Mouse (Mus musculus): ENCODE measurements around the gene Etv6. TPM values are rescaled to one million over a fixed set of nuclear protein-coding genes. Genes with fewer than 3 reads are reported as not detected.

The Etv6 gene
- total and polyA plus RNA-seq, 2 experiments = 4.1 to 8.6 TPM

DNA sequence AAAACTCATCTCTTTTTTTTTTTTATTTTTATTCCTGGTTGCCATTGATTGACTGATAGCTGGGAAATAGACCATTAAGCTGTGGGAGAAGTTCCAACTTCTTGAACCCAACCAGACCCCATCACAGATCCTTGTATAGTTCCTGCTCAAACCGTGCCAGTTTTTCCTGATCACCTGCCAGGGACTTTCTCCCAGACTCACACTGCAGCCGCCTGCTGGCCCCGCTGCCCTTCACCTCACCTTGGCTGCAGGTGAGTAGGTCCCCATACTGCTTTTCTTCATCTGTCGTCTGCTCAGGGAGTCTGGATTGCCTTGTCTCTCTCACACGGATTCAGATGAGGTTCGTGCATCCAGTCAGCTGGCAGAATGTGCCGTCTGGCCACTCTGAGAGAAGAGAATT lies 18.1 kb downstream of the Etv6 start:
- H3K36me3 ChIP-seq (ENCODE audit: control insufficient read depth, insufficient read depth, low read length) = no peaks in the 10 kb centered on the region
- WGBS = 63% methylated on average over 7 of the region's 7 CpGs
- no peaks in the 10 kb centered on the region for H3K27me3 ChIP-seq (ENCODE audit: control insufficient read depth, insufficient read depth, low read length)
- no peak overlapping the region for H3K27ac ChIP-seq (replicated peaks; ENCODE audit: insufficient read depth, low read depth, low read length)
- TF ChIP-seq POLR2A (IDR thresholded peaks at IDR 0.05; ENCODE audit: extremely low read depth, insufficient read depth, low read length) (no peak), CTCF (IDR thresholded peaks at IDR 0.05; ENCODE audit: low read depth, low read length) (no peak)
- no peak for DNase-seq (ENCODE audit: extremely low read depth, low read depth, low spot score)
- peaks cover 4% of the 10 kb centered on the region; the same call in 1 of the 2 replicates for H3K4me1 ChIP-seq (ENCODE audit: control insufficient read depth, insufficient read depth, low read length)
- H3K4me3 ChIP-seq (ENCODE audit: insufficient read depth, low read depth, low read length) = no peak overlapping the region
- H3K79me2 ChIP-seq (ENCODE audit: control insufficient read depth, insufficient read depth, low read length) = peaks cover 58% of the 10 kb centered on the region
- H3K9ac ChIP-seq (ENCODE audit: low read depth, low read length) = no peak overlapping the region

GRCm38 (mm10) chr6:134055588-134055987 lies 20.1 kb downstream of the Etv6 start:
- no peak for DNase-seq (ENCODE audit: extremely low read depth, low read depth, low spot score)

DNA sequence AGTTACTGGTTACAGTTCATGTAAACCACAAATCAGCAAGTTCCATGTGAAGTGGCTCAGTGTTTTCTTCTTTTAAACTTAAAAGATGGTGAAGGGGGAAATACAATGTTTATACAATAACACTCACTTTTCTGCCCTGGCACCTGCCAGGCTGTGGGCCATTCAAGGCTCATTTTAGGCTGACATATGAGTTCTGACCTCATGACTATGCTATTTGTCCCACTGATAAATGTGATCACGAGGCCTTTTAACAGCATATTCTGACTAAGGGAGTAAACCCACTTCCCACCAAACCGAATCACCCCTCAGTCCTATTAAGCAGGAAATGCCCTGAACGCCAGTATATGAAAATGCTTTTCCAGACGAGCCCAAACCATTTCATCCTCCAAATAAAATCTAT lies 23.0 kb downstream of the Etv6 start:
- no peaks in the 10 kb centered on the region for H3K27me3 ChIP-seq (ENCODE audit: control insufficient read depth, insufficient read depth, low read length)
- H3K9ac ChIP-seq (ENCODE audit: low read depth, low read length) = no peak overlapping the region
- TF ChIP-seq POLR2A (IDR thresholded peaks at IDR 0.05; ENCODE audit: extremely low read depth, insufficient read depth, low read length) = no peak
- TF ChIP-seq CTCF (IDR thresholded peaks at IDR 0.05; ENCODE audit: low read depth, low read length) = no peak
- peaks cover 60% of the 10 kb centered on the region for H3K79me2 ChIP-seq (ENCODE audit: control insufficient read depth, insufficient read depth, low read length)
- peaks cover 9% of the 10 kb centered on the region for H3K4me1 ChIP-seq (ENCODE audit: control insufficient read depth, insufficient read depth, low read length)
- DNase-seq (ENCODE audit: extremely low read depth, low read depth, low spot score) = no peak
- H3K27ac ChIP-seq (replicated peaks; ENCODE audit: insufficient read depth, low read depth, low read length) = no peak overlapping the region
- H3K36me3 ChIP-seq (ENCODE audit: control insufficient read depth, insufficient read depth, low read length) = no peaks in the 10 kb centered on the region
- WGBS = 83% methylated on average over 4 of the region's 4 CpGs
- no peak overlapping the region for H3K4me3 ChIP-seq (ENCODE audit: insufficient read depth, low read depth, low read length)

More at GRCm38 (mm10) chr6:134055588-134055987, 20.1 kb downstream of the Etv6 start:
- WGBS = 76% methylated on average over 7 of the region's 7 CpGs
- Histone ChIP-seq H3K36me3 (ENCODE audit: control insufficient read depth, insufficient read depth, low read length) (no peaks in the 10 kb centered on the region), H3K27me3 (ENCODE audit: control insufficient read depth, insufficient read depth, low read length) (no peaks in the 10 kb centered on the region), H3K4me1 (ENCODE audit: control insufficient read depth, insufficient read depth, low read length) (peaks cover 7% of the 10 kb centered on the region), H3K9ac (ENCODE audit: low read depth, low read length) (no peak overlapping the region), H3K79me2 (ENCODE audit: control insufficient read depth, insufficient read depth, low read length) (peaks cover 67% of the 10 kb centered on the region), H3K4me3 (ENCODE audit: insufficient read depth, low read depth, low read length) (no peak overlapping the region), H3K27ac (replicated peaks; ENCODE audit: insufficient read depth, low read depth, low read length) (no peak overlapping the region)
- no peak for TF ChIP-seq POLR2A (IDR thresholded peaks at IDR 0.05; ENCODE audit: extremely low read depth, insufficient read depth, low read length)
- TF ChIP-seq CTCF (IDR thresholded peaks at IDR 0.05; ENCODE audit: low read depth, low read length) = no peak

GRCm38 (mm10) chr6:134058886-134059551 lies 23.5 kb downstream of the Etv6 start:
- no peak overlapping the region for H3K4me3 ChIP-seq (ENCODE audit: insufficient read depth, low read depth, low read length)
- H3K4me1 ChIP-seq (ENCODE audit: control insufficient read depth, insufficient read depth, low read length) = peaks cover 10% of the 10 kb centered on the region; the same call in 1 of the 2 replicates
- no peak overlapping the region for H3K27ac ChIP-seq (replicated peaks; ENCODE audit: insufficient read depth, low read depth, low read length)
- no peak for DNase-seq (ENCODE audit: extremely low read depth, low read depth, low spot score)
- TF ChIP-seq POLR2A (IDR thresholded peaks at IDR 0.05; ENCODE audit: extremely low read depth, insufficient read depth, low read length) = no peak
- no peak for TF ChIP-seq CTCF (IDR thresholded peaks at IDR 0.05; ENCODE audit: low read depth, low read length)
- peaks cover 58% of the 10 kb centered on the region for H3K79me2 ChIP-seq (ENCODE audit: control insufficient read depth, insufficient read depth, low read length)
- no peaks in the 10 kb centered on the region for H3K36me3 ChIP-seq (ENCODE audit: control insufficient read depth, insufficient read depth, low read length)
- H3K9ac ChIP-seq (ENCODE audit: low read depth, low read length) = no peak overlapping the region
- H3K27me3 ChIP-seq (ENCODE audit: control insufficient read depth, insufficient read depth, low read length) = no peaks in the 10 kb centered on the region
- 93% methylated on average over 10 of the region's 10 CpGs for WGBS

DNA sequence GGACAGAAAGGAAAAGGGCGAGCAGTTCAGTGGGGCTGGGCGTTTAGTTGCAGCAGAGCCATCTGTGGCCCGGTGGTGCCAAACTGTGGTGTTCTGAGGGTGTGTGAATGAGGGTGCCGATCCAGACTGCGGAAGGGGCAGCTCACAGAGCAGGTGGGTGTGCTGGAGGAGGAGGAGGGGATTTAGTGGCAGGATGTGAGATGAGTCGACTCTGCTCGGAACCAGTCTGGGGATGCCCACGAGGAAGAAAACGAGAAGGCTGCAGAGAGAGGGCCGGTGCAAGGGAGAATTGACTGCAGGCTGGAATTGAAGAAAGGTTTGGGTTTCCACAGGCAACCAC lies 24.0 kb downstream of the Etv6 start:
- H3K36me3 ChIP-seq (ENCODE audit: control insufficient read depth, insufficient read depth, low read length) = no peaks in the 10 kb centered on the region
- TF ChIP-seq CTCF (IDR thresholded peaks at IDR 0.05; ENCODE audit: low read depth, low read length) (no peak), POLR2A (IDR thresholded peaks at IDR 0.05; ENCODE audit: extremely low read depth, insufficient read depth, low read length) (no peak)
- peaks cover 10% of the 10 kb centered on the region; the same call in 1 of the 2 replicates for H3K4me1 ChIP-seq (ENCODE audit: control insufficient read depth, insufficient read depth, low read length)
- H3K79me2 ChIP-seq (ENCODE audit: control insufficient read depth, insufficient read depth, low read length) = peaks cover 56% of the 10 kb centered on the region
- no peak for DNase-seq (ENCODE audit: extremely low read depth, low read depth, low spot score)
- no peak overlapping the region for H3K4me3 ChIP-seq (ENCODE audit: insufficient read depth, low read depth, low read length)
- H3K27me3 ChIP-seq (ENCODE audit: control insufficient read depth, insufficient read depth, low read length) = no peaks in the 10 kb centered on the region
- WGBS = 91% methylated on average over 10 of the region's 10 CpGs
- H3K27ac ChIP-seq (replicated peaks; ENCODE audit: insufficient read depth, low read depth, low read length) = no peak overlapping the region
- H3K9ac ChIP-seq (ENCODE audit: low read depth, low read length) = no peak overlapping the region

- WGBS = 92% methylated on average over 9 of the region's 9 CpGs
- TF ChIP-seq CTCF (IDR thresholded peaks at IDR 0.05; ENCODE audit: low read depth, low read length) = no peak
- TF ChIP-seq POLR2A (IDR thresholded peaks at IDR 0.05; ENCODE audit: extremely low read depth, insufficient read depth, low read length) = no peak
- Histone ChIP-seq H3K36me3 (ENCODE audit: control insufficient read depth, insufficient read depth, low read length) (no peaks in the 10 kb centered on the region), H3K4me1 (ENCODE audit: control insufficient read depth, insufficient read depth, low read length) (peaks cover 14% of the 10 kb centered on the region), H3K27me3 (ENCODE audit: control insufficient read depth, insufficient read depth, low read length) (no peaks in the 10 kb centered on the region), H3K27ac (replicated peaks; ENCODE audit: insufficient read depth, low read depth, low read length) (no peak overlapping the region), H3K4me3 (ENCODE audit: insufficient read depth, low read depth, low read length) (no peak overlapping the region), H3K79me2 (ENCODE audit: control insufficient read depth, insufficient read depth, low read length) (peaks cover 56% of the 10 kb centered on the region; the same call in 1 of the 2 replicates), H3K9ac (ENCODE audit: low read depth, low read length) (no peak overlapping the region)
- no peak for DNase-seq (ENCODE audit: extremely low read depth, low read depth, low spot score)
Observed at GRCm38 (mm10) chr6:134060036-134060435, 24.5 kb downstream of the Etv6 start.
